21 mouse cellular contexts compared by ENCODE assay signal in genomic region chr9:66604349-66605206, GRCm38 (mm10). TPM values are rescaled to one million over a fixed set of nuclear protein-coding genes. Genes with fewer than 3 reads are reported as not detected.
A peak's percentile ranks its signal among the peaks of the same experiment; 100 is the strongest.
DNase-seq lines count a peak whose midpoint lies in the region; ATAC-seq and TF ChIP-seq lines count a peak whose summit lies in the region.
"Had no signal": no experiment of that assay in that cellular context is flagged by ENCODE, and none has a peak within 500 bp of the region (broad histone marks: within the 10 kb centered on the region; RNA-seq: fewer than 3 reads in every experiment).

No protein-coding gene starts in this region.

- no peak overlapping the region for H3K27ac ChIP-seq in kidney, embryonic 15.5 days
- H3K27ac ChIP-seq in limb, embryonic 10.5 days: no peak overlapping the region
- peak overlapping the region; percentile 89; the same call in 1 of the 2 replicates for H3K27ac ChIP-seq in stomach, postnatal 0 days (replicated peaks)
- H3K27ac ChIP-seq: forebrain, embryonic 13.5 days; hindbrain, embryonic 12.5 days; liver, embryonic 14.5 days; midbrain, embryonic 12.5 days had no signal

- intact Hi-C loops in gastrocnemius, postnatal 14 days (cut with DNase I; ENCODE audit: low total_unique reads): no loop called here

- TF ChIP-seq CTCF in stomach, postnatal 0 days (IDR thresholded peaks at IDR 0.05; ENCODE audit: low read depth): no peak

- no peaks in the 10 kb centered on the region for H3K9me3 ChIP-seq in kidney, embryonic 15.5 days (replicated peaks)
- no peaks in the 10 kb centered on the region for H3K9me3 ChIP-seq in limb, embryonic 10.5 days (replicated peaks)
- H3K9me3 ChIP-seq in stomach, postnatal 0 days (ENCODE audit: control insufficient read depth, low read length): no peaks in the 10 kb centered on the region
- H3K9me3 ChIP-seq: embryonic facial prominence, embryonic 10.5 days; forebrain, embryonic 13.5 days; G1E; hindbrain, embryonic 12.5 days; midbrain, embryonic 12.5 days had no signal

- H3K27me3 ChIP-seq in kidney, embryonic 15.5 days: no peaks in the 10 kb centered on the region
- H3K27me3 ChIP-seq in limb, embryonic 10.5 days (ENCODE audit: low read depth, poor library complexity, severe bottlenecking): no peaks in the 10 kb centered on the region
- H3K27me3 ChIP-seq in stomach, postnatal 0 days (ENCODE audit: control insufficient read depth, insufficient read depth, low read length): no peaks in the 10 kb centered on the region
- H3K27me3 ChIP-seq: forebrain, embryonic 13.5 days; midbrain, embryonic 12.5 days had no signal

- no peak overlapping the region for H3K4me2 ChIP-seq in kidney, embryonic 15.5 days
- no peak overlapping the region for H3K4me2 ChIP-seq in stomach, postnatal 0 days (replicated peaks; ENCODE audit: low read depth)
- H3K4me2 ChIP-seq: forebrain, embryonic 13.5 days; heart, embryonic 11.5 days; hindbrain, embryonic 12.5 days; midbrain, embryonic 12.5 days had no signal

- no peak for ATAC-seq in kidney, embryonic 15.5 days (replicated peaks; ENCODE audit: low FRiP score)
- no peak for ATAC-seq in stomach, postnatal 0 days (ENCODE audit: low FRiP score, low TSS enrichment)
- no peak for ATAC-seq in inflammation-experienced regulatory T-cells, adult 6 months
- ATAC-seq: forebrain, embryonic 13.5 days; intestine, postnatal 0 days had no signal

- peak; percentile 3 for DNase-seq in gastrocnemius, postnatal 25 days
- DNase-seq in gastrocnemius, postnatal 14 days: no peak
- DNase-seq in kidney, postnatal 14 days: peak; percentile 34
- DNase-seq in limb, embryonic 10.5 days (ENCODE audit: low spot score): peak; percentile 26
- DNase-seq in stomach, postnatal 0 days (ENCODE audit: low spot score): no peak
- no peak for DNase-seq in adrenal gland, adult (ENCODE audit: inconsistent age in 2 of 2, low spot score in 1 of 2)
- DNase-seq: adrenal gland, postnatal 36 days; cerebellum, adult 2 months; heart, postnatal 14 days; lung, postnatal 10 days; thymus, adult 2 months had no signal

- WGBS in kidney, embryonic 15.5 days: 81% methylated on average over 8 of the region's 8 CpGs
- 88% methylated on average over 8 of the region's 8 CpGs for WGBS in limb, embryonic 10.5 days
- 87% methylated on average over 8 of the region's 8 CpGs for WGBS in stomach, postnatal 0 days

- H3K4me3 ChIP-seq in kidney, embryonic 15.5 days (replicated peaks): no peak overlapping the region
- H3K4me3 ChIP-seq in limb, embryonic 10.5 days: no peak overlapping the region
- H3K4me3 ChIP-seq in stomach, postnatal 0 days (ENCODE audit: low read depth, low read length): no peak overlapping the region
- H3K4me3 ChIP-seq: embryonic facial prominence, embryonic 10.5 days; forebrain, embryonic 13.5 days; hindbrain, embryonic 12.5 days; midbrain, embryonic 12.5 days had no signal

- no peak overlapping the region for H3K9ac ChIP-seq in kidney, embryonic 15.5 days
- H3K9ac ChIP-seq in stomach, postnatal 0 days (ENCODE audit: low read length): no peak overlapping the region
- H3K9ac ChIP-seq: forebrain, embryonic 13.5 days; hindbrain, embryonic 12.5 days; liver, embryonic 14.5 days; midbrain, embryonic 12.5 days had no signal

- no peaks in the 10 kb centered on the region for H3K36me3 ChIP-seq in kidney, embryonic 15.5 days
- no peaks in the 10 kb centered on the region for H3K36me3 ChIP-seq in limb, embryonic 10.5 days
- H3K36me3 ChIP-seq in stomach, postnatal 0 days (ENCODE audit: control insufficient read depth, insufficient read depth, low read length): no peaks in the 10 kb centered on the region
- H3K36me3 ChIP-seq: embryonic facial prominence, embryonic 10.5 days; G1E; hindbrain, embryonic 12.5 days; midbrain, embryonic 12.5 days had no signal

- peaks cover 40% of the 10 kb centered on the region for H3K4me1 ChIP-seq in kidney, embryonic 15.5 days
- H3K4me1 ChIP-seq in limb, embryonic 10.5 days: peaks cover 17% of the 10 kb centered on the region
- H3K4me1 ChIP-seq in stomach, postnatal 0 days (replicated peaks; ENCODE audit: control insufficient read depth, insufficient read depth): no peaks in the 10 kb centered on the region

- TF ChIP-seq EP300 in stomach, postnatal 0 days (optimal IDR thresholded peaks at IDR 0.05): no peak

RNA-seq across cellular contexts. Expression of gene Usp3, which starts 11.6 kb away (rescaled TPM):
- 10 to 100 TPM; 12.8 to 15.4 TPM for total RNA-seq in gastrocnemius, postnatal 25 days (2021)
- total RNA-seq in gastrocnemius, postnatal 14 days (2021): 10 to 100 TPM; 18.4 to 18.9 TPM
- polyA plus RNA-seq in kidney, embryonic 15.5 days (2015; fragmentation: Nextera tagmentation; extraction: Ambion mirVana): 66.2 and 68.0 TPM in 2 replicates
- polyA plus RNA-seq in limb, embryonic 10.5 days (2016; fragmentation: Nextera tagmentation; extraction: Ambion mirVana): 104 and 105 TPM in 2 replicates
- polyA plus RNA-seq in stomach, postnatal 0 days (2015; fragmentation: Nextera tagmentation; extraction: Ambion mirVana): 42.2 and 49.2 TPM in 2 replicates
- polyA plus RNA-seq in inflammation-experienced regulatory T-cells, adult 6 months (2017; shearing (Covaris generic)): 100 to 1,000 TPM in 1 of 3 experiments, 10 to 100 TPM in 2; 82.2 to 141 (median 98.8) TPM

Comparison
In these comparisons a context has a peak if more than half of its experiments do, and no peak if none do; other contexts are left out.
1. DNase-seq: peak in gastrocnemius, postnatal 25 days (single experiment), kidney, postnatal 14 days (single experiment) and limb, embryonic 10.5 days (single experiment); none in gastrocnemius, postnatal 14 days (single experiment), stomach, postnatal 0 days (single experiment) and adrenal gland, adult (0 of 2).